Mouse (Mus musculus) cerebellum, postnatal 10 days (tissue): ENCODE measurements around the gene Cdkn2a.
A peak's percentile ranks its signal among the peaks of the same experiment; 100 is the strongest.

Experiments
- DNase-seq, 2 experiments: peaks; one replicate each; pipeline ENCODE4 v3.0.0; 2021; ENCODE audit warnings: mixed read lengths in 2 of 2

The Cdkn2a gene

DNA sequence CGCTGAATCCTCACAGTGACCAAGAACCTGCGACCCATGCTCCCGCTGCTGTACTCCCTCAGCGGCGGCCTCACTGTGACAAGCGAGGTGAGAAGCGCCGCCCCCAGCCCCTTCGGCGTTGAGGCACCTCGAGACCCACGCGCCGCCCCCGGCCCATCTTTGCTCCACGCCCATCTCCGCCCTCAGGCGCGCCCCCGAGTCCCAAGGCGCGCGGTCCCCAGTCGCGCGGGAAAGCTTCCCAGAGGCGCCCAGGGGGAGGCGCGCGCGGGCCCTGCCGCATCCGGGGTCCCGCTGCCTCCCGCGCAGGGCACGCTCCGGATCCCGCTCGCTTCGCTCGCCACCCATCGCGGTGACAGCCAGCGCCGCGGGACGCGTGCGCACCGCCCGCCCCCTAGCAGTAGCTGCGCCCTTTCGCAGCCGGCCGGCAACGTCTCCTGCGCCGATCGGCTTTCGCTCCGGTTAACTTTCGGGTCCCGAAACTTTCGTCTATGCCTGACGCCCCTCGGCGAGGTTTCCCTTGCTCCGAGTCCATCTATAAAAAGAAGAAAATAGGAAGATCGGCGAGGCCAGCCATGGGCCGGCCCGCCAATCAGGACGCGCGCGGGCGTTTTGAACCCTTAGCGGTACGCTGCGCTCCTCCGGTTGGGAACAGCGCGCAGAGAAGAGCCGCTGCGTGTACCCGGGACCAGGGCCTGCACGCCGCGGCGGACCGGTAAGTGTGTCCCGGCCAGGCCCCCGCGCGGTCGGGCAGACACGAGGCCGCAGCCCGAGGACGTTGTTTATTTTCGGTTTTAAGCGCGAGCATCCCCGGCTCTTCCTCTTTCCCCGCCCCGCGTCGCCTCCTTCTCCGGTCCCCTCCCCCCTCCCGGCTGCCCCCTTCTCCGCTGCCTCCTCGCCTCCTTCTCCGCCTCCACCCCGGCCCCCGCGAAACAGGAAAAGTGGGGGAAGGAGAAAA lies at the start of gene Cdkn2a:
Gene Cdkn2a (minus strand): TSS at position 168 of the 955 bp plus-strand sequence.
- DNase-seq = peak; percentile 73 to 76

DNA sequence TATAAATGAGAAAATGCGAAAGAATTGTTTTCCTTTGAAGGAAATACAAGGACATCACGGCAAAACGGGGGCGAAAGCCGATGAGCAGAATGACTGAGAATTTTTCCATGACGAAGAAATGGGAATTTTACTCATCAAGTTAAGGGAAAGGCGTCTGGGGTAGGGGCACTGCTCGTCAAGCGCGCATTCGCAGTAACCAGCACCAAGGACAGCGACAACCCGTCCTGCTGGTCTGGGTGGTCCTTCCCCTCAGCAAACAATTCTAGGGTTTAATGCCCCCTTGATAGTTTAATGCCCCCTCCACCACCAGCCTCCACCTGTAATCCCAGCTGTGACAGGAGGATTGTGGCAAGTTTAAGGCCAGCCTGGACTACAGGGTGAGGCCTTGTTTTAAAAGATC lies 19.0 kb upstream of the Cdkn2a start:
- DNase-seq = no peak

DNA sequence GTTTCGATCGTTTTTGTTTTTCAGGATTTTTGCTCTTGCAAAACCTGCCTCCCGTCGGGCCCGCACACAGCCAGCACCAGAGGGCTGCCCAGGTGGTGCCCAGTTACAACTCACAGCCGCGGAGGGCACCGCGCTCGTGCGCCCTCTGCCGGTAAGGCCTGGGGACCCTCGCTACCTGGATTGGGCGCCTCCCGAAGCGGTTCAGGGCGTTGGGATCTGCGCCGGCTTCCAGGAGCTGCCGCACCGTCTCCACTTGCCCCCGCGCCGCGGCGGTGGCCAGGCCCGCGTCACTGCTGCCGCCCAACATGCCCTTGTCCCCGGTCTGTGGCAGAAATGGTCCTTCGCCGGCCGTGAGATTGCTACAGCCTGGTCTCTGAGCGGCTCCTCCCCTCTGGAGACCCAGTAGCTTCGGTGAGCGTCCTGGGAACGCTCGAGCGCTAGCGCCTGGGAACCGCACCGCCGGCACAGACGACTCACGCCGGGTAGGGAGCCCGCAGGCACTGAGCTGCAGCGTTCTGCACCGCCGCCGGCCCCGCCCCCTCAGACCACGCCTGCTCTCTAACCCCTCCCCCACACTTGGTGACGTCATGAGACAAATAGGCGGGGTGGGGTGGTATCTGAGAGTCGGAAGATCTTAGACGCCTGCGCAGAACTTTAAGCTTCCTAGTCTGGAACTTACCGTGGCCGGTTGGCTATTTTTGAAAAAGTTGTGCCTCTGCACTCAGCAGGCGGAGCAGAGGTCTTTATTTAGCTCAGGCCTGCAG lies 16.2 kb upstream of the Cdkn2a start, which contains the start of gene Cdkn2b:
Gene Cdkn2b (minus strand): TSS at position 549 of the 764 bp plus-strand sequence.
- DNase-seq = peak; percentile 84 to 89

DNA sequence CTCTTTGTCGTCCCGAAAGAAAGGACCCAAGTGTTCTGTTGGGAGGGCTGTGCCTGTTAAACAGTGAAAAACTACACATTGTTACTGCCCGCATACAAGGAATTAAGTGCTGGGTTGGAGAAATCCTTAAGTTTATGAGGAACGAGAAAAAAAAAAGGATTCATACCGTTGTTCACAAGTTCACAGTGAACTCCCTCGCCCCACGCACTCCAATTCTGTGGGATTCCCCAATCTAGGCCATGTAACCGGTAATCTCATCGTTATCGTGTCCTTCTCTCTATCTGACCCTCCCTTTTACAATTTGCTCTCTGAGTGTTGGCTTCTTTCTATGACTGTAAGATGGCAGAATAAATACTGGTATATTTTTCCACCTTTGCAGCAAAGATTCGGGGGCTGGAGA lies 15.5 kb upstream of the Cdkn2a start:
- DNase-seq = no peak

DNA sequence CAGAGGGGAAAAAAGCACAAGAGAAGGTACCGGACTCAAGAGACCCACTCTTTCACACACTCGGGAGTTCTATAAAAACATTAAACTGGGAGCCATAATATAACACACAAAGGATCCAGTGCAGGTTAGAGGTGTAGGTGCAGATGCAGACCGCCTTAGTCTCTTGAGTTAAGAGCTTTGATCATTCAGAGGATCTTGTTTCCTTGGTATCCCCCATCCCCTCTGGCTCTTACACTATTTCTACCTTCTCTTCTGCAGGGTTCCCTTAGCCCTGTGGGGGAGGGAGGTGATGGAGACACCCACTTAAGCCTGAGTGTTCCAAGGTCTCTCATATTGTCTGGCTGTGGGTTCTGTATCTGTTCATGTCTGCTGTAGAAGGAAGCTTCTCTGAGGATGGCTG lies 13.5 kb upstream of the Cdkn2a start:
- DNase-seq = no peak

DNA sequence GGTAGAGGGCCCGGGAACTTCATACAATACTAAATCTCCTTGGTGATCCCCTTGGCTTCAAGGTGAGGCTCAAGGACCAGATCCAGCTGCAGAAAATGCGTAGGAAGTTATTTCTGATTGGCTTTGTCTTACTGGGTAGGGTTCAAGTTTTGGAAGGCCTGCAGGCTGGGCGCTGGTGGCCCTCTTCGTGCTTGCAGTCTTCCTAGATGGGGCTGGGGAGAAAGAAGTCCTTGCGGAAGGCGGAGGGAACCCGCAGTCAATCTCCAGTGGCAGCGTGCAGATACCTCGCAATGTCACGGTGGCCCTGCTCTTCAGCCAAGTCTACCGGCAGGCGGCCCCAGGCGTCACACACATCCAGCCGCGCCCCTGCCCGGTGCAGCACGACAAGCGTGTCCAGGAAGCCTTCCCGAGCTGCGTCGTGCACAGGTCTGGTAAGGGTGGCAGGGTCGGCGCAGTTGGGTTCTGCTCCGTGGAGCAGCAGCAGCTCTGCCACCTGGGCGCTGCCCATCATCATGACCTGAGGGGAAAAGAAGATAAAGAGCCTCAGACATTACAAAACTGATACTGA lies 12.4 kb upstream of the Cdkn2a start:
- DNase-seq = no peak

DNA sequence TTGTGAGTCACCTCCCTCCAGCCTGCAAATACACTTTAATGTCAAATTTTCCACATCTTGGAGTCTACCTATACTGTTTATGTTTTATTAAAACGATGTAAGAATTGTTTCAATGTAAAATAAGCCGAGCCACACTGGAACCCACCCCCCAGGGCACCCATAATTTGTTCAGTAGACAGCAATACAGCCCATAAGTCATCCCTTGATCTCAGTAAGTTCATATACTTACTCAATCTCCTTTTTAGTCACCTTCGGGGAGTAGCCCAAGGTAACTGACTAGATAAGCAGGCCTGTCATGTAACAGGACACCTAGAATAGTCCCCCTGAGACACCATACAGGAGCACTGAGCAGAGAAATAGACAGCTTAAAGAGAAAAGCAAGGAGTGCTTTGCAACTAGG lies 11.2 kb upstream of the Cdkn2a start:
- no peak for DNase-seq

DNA sequence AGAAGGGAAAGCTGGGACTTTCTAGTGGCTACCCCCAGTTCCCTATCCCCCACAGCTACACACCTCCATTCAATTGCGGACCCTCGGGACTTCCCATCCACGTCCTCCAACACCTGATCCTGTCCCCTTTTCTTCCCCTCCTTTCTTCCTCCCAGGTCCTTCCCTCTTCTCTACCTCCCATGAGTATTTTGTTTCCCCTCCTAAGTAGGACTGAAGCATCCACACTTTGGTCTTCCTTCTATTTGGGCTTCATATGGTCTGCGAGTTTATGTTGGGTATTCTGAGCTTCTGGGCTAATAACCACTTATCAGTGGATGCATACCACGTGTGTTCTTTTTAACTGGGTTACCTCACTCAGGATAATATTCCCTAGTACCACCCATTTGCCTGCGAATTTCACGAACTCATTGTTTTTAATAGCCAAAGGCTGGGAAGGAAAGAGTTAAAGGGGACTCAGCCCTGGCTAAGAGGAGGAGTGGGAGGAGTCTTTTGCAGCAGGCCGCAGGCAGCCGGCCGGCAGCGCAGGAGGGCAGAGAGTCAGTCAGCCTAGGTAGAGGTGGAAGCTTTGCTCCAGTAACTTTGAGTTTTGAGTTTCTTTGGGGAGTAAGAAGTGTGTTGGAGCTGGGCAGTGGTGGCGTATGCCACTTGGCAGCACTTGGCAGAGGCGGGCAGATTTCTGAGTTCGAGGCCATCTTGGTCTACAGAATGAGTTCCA lies 9.0 kb upstream of the Cdkn2a start:
- no peak for DNase-seq

DNA sequence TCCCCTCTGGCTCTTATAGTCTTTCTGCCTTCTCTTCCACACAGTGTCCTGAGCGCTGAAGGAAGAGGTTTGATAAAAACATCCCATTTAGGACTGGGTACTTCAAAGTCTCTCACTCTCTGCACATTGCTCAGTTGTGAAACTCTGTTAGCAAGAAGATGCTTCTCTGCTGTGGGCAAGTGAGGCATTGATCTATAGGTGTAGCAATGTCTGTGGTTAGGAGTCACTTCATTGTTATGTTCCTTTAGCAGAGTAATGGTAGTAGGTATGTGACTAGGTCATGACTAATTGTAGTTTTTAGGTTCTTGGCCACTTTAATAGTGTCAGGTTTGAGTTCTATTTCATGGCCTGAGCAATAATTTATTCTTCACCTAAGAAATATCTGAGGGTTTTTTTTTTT lies 7.7 kb upstream of the Cdkn2a start:
- no peak for DNase-seq

DNA sequence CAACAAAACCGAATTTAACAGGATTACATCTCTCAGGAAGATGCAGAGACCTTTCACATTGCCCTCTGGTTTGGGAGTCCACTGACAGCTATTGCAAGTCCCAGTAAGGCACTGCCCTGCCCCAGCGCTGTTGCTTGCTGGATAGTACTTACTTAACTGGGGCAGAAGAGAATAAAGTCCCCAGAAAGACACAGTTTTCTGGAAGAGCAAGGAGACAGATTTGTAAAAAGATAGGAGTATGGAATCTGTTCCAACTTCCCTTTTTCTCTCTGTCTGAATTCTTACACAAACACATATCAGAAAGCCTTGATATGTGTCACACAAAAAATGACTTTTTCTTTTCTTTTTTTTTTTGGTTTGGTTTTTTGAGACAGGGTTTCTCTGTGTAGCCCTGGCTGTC lies 5.3 kb upstream of the Cdkn2a start:
- DNase-seq = no peak

DNA sequence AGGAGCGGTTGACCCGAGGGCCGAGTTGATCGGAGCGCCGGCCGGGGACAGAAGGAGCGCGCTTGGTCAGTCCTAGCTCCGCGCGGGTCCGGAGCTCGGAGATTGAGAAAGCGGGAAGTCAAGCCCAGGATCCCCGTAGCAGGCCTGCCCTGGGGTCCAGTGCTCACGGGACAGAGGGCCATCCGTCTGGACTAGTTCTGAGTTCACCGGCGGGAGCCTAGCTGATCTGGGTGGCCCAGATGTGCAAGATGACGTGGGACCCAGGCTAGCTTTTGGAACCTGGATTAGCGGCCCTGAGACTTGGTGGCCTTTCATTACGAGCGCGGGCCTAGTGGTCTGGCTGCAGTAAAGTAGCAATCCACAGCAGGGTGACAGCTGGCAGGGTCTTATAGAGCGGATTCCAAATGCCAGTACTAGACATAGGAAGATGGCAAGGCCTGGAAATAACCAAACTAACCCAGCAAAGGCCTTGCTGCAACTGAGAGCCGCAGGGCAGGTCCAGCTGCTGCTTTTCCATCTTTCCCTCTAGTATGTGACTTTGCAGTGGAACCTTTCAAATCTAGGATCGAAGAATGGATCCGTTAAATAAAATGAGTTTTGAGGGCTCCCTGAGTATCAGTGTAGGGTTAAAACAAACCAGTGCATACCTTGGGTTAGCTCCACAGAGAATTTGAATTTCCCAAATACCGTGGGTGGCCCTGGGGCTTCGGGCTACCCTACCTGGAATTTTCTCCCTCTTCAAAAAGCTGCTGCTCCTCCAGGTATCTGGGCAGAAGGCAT lies 1.2 kb upstream of the Cdkn2a start:
- peak in 1 of 2 experiments; percentile 49 for DNase-seq

DNA sequence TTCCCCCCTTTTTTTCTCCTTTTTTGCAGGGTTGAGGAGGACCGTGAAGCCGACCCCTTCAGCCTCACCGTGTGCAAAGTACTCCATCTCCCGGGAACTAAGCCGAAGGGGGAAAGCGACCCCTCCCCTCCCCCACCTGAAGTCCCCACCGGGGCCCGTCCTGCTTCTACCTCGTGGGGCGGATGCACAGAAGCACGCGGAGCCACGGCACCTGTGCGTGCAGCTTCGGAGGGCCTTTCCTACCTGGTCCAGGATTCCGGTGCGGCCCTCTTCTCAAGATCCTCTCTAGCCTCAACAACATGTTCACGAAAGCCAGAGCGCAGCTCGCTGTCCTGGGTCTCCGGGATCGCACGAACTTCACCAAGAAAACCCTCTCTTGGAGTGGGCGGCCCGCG lies 365 bp downstream of the Cdkn2a start:
- DNase-seq = no peak

DNA sequence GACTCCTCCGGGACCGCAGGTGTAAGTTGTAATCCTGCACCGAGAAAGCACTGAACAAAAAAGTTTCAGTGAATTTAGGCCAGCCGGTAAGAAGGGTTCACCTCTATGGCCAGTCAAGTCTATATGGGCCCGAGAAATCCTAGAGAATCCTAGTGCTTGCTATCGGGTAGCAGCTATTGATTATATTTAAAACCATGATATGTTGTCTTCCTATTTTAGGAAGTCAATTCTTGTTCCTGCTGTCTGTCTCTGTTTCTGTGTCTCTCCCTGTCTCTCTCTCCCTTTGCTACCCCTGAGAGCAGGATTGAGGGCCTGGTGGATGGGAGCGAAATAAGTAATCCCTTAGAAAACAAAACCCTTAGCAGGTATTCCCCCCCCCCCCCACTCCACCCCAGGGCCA lies 937 bp downstream of the Cdkn2a start:
- no peak for DNase-seq

DNA sequence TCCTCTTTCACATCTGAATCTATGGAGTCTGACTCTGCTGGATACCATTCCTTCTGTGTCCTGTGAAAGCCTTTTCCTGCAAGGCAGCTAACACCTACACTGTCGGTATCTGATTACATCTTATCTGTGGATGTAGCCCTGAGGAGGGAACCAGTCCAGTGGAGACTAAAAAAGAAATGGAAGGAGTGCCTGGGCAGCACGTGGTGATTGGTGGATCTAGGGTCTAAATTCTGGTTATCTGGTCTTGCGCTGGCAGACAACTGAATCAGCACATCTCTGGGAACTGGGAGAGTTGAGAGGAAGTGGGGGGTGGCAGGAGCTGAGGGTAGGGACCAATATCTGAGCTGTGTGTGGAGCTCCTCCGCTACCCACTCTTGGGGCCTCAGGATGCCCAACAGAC lies 5.4 kb downstream of the Cdkn2a start:
- DNase-seq = no peak

DNA sequence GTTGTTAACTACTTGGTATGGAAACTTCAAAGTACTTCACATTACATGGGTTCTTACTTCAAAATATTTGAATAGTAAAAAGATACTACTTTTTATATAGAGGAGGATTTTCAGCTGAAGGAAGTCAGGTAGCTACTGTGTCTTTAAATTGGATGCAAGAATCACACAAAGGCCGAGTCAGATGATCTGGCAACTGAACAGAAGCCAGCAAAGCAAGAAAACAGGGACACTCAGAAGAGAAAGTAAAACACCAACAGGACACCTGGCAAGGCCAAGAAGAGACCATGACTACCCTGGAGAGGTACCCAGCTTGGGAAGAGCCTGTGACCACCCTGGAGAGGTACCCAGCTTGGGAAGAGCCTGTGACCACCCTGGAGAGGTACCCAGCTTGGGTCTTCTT lies 7.9 kb downstream of the Cdkn2a start:
- no peak for DNase-seq

DNA sequence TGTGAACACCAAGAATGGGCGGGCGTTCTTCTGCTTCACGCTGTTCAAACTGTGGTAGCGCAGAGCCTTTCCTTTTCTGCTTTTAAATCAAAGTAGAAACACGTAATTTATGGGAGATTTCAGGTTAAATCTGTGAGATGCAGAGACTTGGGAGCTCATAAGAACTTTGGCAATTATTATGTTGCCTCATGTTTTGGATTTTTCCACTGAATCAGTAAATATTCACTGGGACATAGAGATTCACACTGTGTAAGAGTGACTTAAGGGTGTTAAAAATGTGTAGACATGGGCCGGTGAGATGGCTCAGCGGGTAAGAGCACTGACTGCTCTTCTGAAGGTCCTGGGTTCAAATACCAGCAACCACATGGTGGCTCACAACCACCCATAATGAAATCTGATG lies 8.8 kb downstream of the Cdkn2a start:
- no peak for DNase-seq

DNA sequence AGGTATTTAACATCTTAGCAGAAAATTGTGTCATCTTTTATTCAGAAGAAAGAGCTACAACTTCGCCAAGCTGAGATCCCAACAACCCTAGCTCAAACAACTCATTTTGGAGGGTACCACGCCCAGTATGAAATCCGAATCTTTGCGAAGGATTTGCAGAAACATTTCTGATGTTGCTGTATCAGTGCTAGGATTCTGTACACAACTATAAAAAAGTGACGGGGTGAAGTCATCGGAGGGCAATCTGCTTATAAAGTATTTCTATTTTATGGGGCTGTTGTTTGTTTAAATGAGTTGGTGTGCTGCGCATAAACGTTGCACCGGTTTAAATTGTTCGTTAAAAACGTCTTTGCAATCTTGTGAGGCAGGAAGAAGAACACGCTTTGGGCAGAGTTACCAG lies 11.8 kb downstream of the Cdkn2a start:
- peak in 1 of 2 experiments; percentile 15 for DNase-seq

DNA sequence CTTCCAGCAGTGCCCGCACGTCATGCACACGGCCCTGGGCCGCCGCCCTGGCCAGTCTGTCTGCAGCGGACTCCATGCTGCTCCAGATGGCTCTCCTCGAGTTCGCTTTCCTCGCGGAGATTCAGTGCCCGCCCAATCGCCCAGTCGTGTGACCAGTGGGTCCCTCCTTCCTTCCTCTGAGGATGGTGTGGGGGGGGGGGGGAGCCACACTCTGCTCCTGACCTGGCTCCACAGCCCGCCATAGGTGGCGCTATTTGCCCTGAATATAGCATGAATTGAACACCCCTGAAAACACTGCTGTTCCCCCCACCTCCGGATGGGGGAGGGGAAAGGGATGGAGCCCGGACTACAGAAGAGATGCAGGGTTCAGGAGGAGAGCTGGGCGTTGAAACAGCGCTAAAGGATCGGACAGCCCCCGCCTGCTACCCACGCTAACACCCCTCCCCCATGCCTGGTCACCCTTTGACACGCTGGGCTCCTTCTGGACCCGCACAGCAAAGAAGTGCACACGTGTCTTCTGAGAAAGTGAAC lies 12.4 kb downstream of the Cdkn2a start:
- DNase-seq = peak; percentile 50 to 56

DNA sequence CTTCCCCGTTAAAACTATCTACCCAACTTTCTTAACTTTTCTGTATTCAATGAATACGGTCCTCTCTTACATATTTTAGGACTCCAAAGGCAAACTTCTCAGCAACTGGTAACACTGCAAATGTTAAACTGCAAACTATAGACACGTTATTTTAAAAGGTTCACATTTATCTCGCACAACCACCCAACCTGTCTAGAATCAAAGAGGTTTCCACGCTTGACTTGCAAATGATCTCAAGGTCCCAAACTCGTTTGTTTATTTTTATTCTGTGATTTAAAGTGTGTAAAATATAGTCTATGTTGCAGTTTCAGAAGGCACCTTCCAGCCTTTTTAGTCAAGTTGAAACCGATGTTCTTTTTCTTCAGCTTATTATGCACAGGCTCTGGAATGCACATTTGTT lies 13.2 kb downstream of the Cdkn2a start:
- DNase-seq = peak in 1 of 2 experiments; percentile 6

DNA sequence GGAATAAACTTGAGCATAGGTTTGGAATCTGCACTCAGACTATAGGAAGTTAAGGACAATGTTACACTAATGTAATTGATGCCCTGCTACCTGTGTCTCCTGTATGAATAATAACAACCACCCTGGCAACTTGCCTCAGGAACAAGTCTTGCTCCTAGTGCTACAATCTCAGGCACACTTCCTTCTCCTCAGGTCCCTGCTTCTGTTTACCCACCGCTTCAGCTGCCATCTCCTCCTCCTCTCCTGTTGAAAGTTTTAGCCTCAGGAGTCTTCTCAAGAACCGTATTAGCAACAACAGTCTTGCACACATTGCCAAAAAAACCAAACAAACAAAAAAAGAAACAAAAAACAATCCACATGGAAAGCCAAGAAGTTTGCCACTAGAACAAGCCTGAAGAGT lies 14.8 kb downstream of the Cdkn2a start:
- peak in 1 of 2 experiments; percentile 16 for DNase-seq

DNA sequence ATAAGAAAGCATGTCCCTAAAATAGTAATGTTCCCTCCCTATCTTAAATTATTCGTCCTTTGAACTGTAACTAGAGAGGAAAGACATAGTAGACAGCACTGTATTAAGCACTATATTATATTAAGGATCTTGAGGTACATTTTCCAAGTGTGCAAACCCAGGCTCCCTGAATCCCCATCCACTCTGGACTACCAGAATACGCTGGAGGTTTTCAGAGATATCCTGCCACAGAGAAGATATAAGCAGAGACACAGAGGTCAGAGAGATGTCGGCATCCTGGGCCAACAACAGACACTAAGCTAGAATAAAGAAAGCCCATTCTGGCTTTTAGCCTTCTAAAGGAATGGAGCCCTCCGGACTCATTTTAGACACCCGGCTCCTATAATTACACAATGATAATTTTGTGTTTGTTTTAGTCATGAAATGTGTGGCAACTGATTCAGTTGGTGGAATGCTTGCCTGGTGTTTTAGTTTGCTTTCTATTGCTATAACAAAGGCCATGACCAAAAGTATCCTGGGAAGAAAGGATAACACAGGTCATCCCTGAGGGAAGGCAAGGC lies 17.0 kb downstream of the Cdkn2a start:
- peak in 1 of 2 experiments; percentile 5 for DNase-seq
